Mouse (Mus musculus): ENCODE data around the gene Tescl.

Tescl gene

GRCm38 (mm10) chr7:24363228-24363627 is 29.5 kb upstream of the Tescl start:
- DNase-seq (ENCODE audit: low spot score in 2 of 2) = no peak

GRCm38 (mm10) chr7:24361001-24361400 is 27.3 kb upstream of the Tescl start:
- no peak for DNase-seq (ENCODE audit: low spot score in 2 of 2)

- no peak for DNase-seq (ENCODE audit: low spot score in 2 of 2)
Observed at GRCm38 (mm10) chr7:24359269-24359668, 25.5 kb upstream of the Tescl start.

GRCm38 (mm10) chr7:24357899-24358298 is 24.2 kb upstream of the Tescl start:
- DNase-seq (ENCODE audit: low spot score in 2 of 2) = no peak

GRCm38 (mm10) chr7:24356081-24356480 is 22.3 kb upstream of the Tescl start:
- DNase-seq (ENCODE audit: low spot score in 2 of 2) = no peak

GRCm38 (mm10) chr7:24355646-24356045 is 21.9 kb upstream of the Tescl start:
- no peak for DNase-seq (ENCODE audit: low spot score in 2 of 2)

GRCm38 (mm10) chr7:24348896-24349295 is 15.2 kb upstream of the Tescl start, which contains the start of gene Lypd5:
Lypd5 (plus strand) TSS chr7:24349196.
- DNase-seq (ENCODE audit: low spot score in 2 of 2) = no peak

GRCm38 (mm10) chr7:24346444-24346843 is 12.7 kb upstream of the Tescl start:
- no peak for DNase-seq (ENCODE audit: low spot score in 2 of 2)

GRCm38 (mm10) chr7:24343701-24344272 is 10.1 kb upstream of the Tescl start:
- no peak for DNase-seq (ENCODE audit: low spot score in 2 of 2)

- no peak for DNase-seq (ENCODE audit: low spot score in 2 of 2)
Observed at GRCm38 (mm10) chr7:24338241-24338640, 4.5 kb upstream of the Tescl start.

GRCm38 (mm10) chr7:24335699-24336309 is 2.1 kb upstream of the Tescl start:
- DNase-seq (ENCODE audit: low spot score in 2 of 2) = peak in 1 of 2 experiments; percentile 75

- DNase-seq (ENCODE audit: low spot score in 2 of 2) = no peak
Observed at GRCm38 (mm10) chr7:24327281-24327975, 6.3 kb downstream of the Tescl start.

GRCm38 (mm10) chr7:24326273-24327135 is 7.2 kb downstream of the Tescl start:
- no peak for DNase-seq (ENCODE audit: low spot score in 2 of 2)

- no peak for DNase-seq (ENCODE audit: low spot score in 2 of 2)
Observed at GRCm38 (mm10) chr7:24325675-24326128, 8.0 kb downstream of the Tescl start.

- no peak for DNase-seq (ENCODE audit: low spot score in 2 of 2)
Observed at GRCm38 (mm10) chr7:24325197-24325596, 8.5 kb downstream of the Tescl start.

GRCm38 (mm10) chr7:24322593-24322992 is 11.1 kb downstream of the Tescl start:
- no peak for DNase-seq (ENCODE audit: low spot score in 2 of 2)

- DNase-seq (ENCODE audit: low spot score in 2 of 2) = no peak
Observed at GRCm38 (mm10) chr7:24318942-24319341, 14.8 kb downstream of the Tescl start.

GRCm38 (mm10) chr7:24316567-24317092 is 17.1 kb downstream of the Tescl start, which contains the start of gene Zfp94:
Zfp94 (minus strand) TSS chr7:24316666.
- peak; percentile 92 for DNase-seq (ENCODE audit: low spot score in 2 of 2)

- no peak for DNase-seq (ENCODE audit: low spot score in 2 of 2)
Observed at GRCm38 (mm10) chr7:24315726-24316566, 17.8 kb downstream of the Tescl start.

GRCm38 (mm10) chr7:24300771-24301282 is 32.9 kb downstream of the Tescl start, which contains the start of gene Zfp61:
Zfp61 (minus strand) TSS chr7:24301232.
- DNase-seq (ENCODE audit: low spot score in 2 of 2) = no peak

Measured in urinary bladder, postnatal 4 days (tissue).